Mouse (Mus musculus) forebrain, postnatal 0 days (tissue): ENCODE measurements around the gene Pck1. TPM values are rescaled to one million over a fixed set of nuclear protein-coding genes. Genes with fewer than 3 reads are reported as not detected.
A peak's percentile ranks its signal among the peaks of the same experiment; 100 is the strongest.

Experiments used
- ATAC-seq: fragments of 200-750 bp; cut with Nextera tagmentation; 2 replicates; pipeline ENCODE4 v1.8.0; 2017; ENCODE audit warnings: mild to moderate bottlenecking, moderate library complexity
- DNase-seq: peaks from one replicate; pipeline ENCODE4 v3.0.0-alpha.2; 2015
- H3K27ac ChIP-seq: fragments of 300-500 bp; sonication (generic); 2 replicates; pipeline ENCODE4 v1.5.1; 2014; ENCODE audit warnings: low read depth, mild to moderate bottlenecking, antibody characterized with exemption, low read length, moderate library complexity, mixed read lengths
- H3K27me3 ChIP-seq: fragments of 300-500 bp; sonication (generic); 2 replicates; pipeline ENCODE4 v1.6.1; 2014; ENCODE audit warnings: mild to moderate bottlenecking, low read length, mixed read lengths; ENCODE audit not compliant: insufficient read depth
- H3K36me3 ChIP-seq: fragments of 300-500 bp; sonication (generic); 2 replicates; pipeline ENCODE4 v1.6.1; 2014; ENCODE audit warnings: mild to moderate bottlenecking, moderate library complexity; ENCODE audit not compliant: insufficient read depth
- H3K4me1 ChIP-seq: fragments of 300-500 bp; sonication (generic); 2 replicates; pipeline ENCODE4 v1.6.1; 2014; ENCODE audit warnings: antibody characterized with exemption; ENCODE audit not compliant: insufficient read depth
- H3K4me2 ChIP-seq: fragments of 300-500 bp; sonication (generic); 2 replicates; pipeline ENCODE4 v1.6.1; 2014; ENCODE audit warnings: low read depth, mild to moderate bottlenecking, moderate library complexity
- H3K4me3 ChIP-seq: fragments of 300-500 bp; sonication (generic); 2 replicates; pipeline ENCODE4 v1.5.1; 2014; ENCODE audit warnings: low read depth, low read length, mixed read lengths
- H3K9ac ChIP-seq: fragments of 300-500 bp; sonication (generic); 2 replicates; pipeline ENCODE4 v1.6.1; 2014; ENCODE audit warnings: mild to moderate bottlenecking
- H3K9me3 ChIP-seq: fragments of 300-500 bp; sonication (generic); 2 replicates; pipeline ENCODE4 v1.6.1; 2016; ENCODE audit warnings: low read length
- CTCF ChIP-seq: sonication (generic); IDR thresholded peaks from 2 replicates; pipeline ENCODE4 v1.5.1; 2016; ENCODE audit warnings: antibody characterized with exemption, control low read depth, low read depth
- WGBS: fragments of 180-500 bp; shearing (Covaris S2); extraction: QIAGEN DNeasy Blood & Tissue Kit; methylation state at CpG from one replicate; pipeline ENCODE4 v1.1.7; 2014; 5-methylcytosine and 5-hydroxymethylcytosine counted together
- polyA plus RNA-seq: library from polyadenylated mRNA; unstranded; fragments of >200 nt; fragmentation: Nextera tagmentation; extraction: Ambion mirVana; gene quantifications from 2 replicates; pipeline ENCODE4 v1.2.1, GENCODE M21; 2015
- total RNA-seq: library from RNA; depleted of rRNA; stranded (reverse); fragments of >200 nt; gene quantifications from 2 replicates; pipeline ENCODE4 v1.2.3, GENCODE M21; 2014; rRNA removed

Pck1 gene
- total RNA-seq (not detected in 2 replicates), polyA plus RNA-seq (not detected in 2 replicates)

DNA sequence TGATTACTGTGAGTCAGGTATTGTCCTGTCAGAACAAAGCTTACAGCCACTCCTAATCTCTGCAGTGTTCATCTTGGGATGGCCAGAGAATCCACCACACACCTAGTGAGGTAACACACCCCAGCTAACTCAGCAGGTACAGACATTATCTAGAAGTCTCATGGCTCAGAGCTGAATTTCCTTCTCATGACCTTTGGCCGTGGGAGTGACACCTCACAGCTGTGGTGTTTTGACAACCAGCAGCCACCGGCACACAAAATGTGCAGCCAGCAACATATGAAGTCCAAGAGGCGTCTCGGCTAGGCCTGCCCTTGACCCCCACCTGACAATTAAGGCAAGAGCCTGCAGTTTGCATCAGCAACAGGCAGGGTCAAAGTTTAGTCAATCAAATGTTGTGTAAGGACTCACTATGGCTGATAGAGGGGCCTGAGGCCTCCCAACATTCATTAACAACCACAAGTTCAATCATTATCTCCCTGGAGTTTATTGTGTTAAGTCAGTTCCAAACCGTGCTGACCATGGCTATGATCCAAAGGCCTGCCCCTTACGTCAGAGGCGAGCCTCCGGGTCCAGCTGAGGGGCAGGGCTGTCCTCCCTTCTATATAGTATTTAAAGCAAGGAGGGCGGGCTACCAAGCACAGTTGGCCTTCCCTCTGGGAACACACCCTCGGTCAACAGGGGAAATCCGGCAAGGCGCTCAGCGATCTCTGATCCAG is at the start of gene Pck1:
Gene Pck1, plus strand, starts transcription at position 613 of the 716 bp plus-strand sequence.
- WGBS = 85% methylated on average over 13 of the region's 13 CpGs
- ATAC-seq = no peak

GRCm38 (mm10) chr2:173106409-173106808 is 46.4 kb upstream of the Pck1 start:
- Histone ChIP-seq H3K9ac (no peak overlapping the region), H3K4me1 (no peaks in the 10 kb centered on the region), H3K36me3 (no peaks in the 10 kb centered on the region), H3K4me2 (no peak overlapping the region), H3K27ac (no peak overlapping the region), H3K4me3 (no peak overlapping the region), H3K9me3 (no peaks in the 10 kb centered on the region), H3K27me3 (no peaks in the 10 kb centered on the region; the same call in 1 of the 2 replicates)
- ATAC-seq (no peak), DNase-seq (no peak)
- TF ChIP-seq CTCF = no peak
- WGBS = 82% methylated on average over 9 of the region's 9 CpGs

More for the DNA sequence above, at the start of gene Pck1:
- Histone ChIP-seq H3K27me3 (no peaks in the 10 kb centered on the region), H3K4me1 (no peaks in the 10 kb centered on the region), H3K36me3 (no peaks in the 10 kb centered on the region), H3K9ac (no peak within 1 kb of the TSS), H3K4me3 (no peak within 1 kb of the TSS), H3K9me3 (no peaks in the 10 kb centered on the region), H3K4me2 (no peak within 1 kb of the TSS), H3K27ac (no peak within 1 kb of the TSS)
- TF ChIP-seq CTCF = no peak
- DNase-seq = no peak

- H3K27ac ChIP-seq = no peak overlapping the region
- no peaks in the 10 kb centered on the region; the same call in 1 of the 2 replicates for H3K27me3 ChIP-seq
- no peak overlapping the region for H3K4me3 ChIP-seq
- no peaks in the 10 kb centered on the region for H3K9me3 ChIP-seq
- ATAC-seq (no peak), DNase-seq (peak; percentile 84)
- WGBS = 17% methylated on average over 14 of the region's 14 CpGs
- H3K36me3 ChIP-seq = no peaks in the 10 kb centered on the region
- no peak overlapping the region for H3K9ac ChIP-seq
- H3K4me1 ChIP-seq = no peaks in the 10 kb centered on the region
- no peak overlapping the region for H3K4me2 ChIP-seq
- TF ChIP-seq CTCF = peak; percentile 89
Measured at GRCm38 (mm10) chr2:173106889-173107785, 45.7 kb upstream of the Pck1 start.

DNA sequence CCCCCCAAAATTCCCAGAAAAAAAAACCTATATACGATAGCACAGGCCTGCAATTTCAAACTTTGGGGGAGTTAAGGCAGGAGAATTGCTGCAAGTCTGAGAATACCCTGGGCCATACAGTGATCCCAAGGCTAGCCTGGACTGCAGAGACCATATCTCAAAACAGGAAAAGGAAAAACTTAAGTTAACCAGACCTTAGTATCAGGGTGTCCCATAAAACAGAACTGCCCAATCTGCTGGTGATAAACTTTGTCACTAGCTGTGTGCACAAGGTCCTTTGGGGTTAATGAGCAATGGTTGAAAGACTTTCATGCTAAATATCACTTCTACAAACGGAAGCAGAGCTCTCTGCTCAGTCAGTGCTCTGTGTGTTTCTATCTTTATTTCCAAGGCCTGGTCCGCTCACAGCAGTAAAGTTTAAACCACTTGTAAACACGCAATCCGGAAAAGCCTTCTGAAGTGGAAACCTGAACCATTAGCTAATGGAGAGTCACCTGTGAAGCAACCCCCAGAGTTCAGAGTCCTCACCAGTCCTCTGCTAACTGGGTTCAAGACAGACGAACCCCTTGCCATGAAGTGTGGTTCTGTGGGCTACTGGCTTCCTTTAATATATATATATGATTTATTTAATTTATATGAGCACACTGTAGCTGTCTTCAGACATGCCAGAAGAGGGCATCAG is 44.2 kb upstream of the Pck1 start:
- H3K9me3 ChIP-seq = no peaks in the 10 kb centered on the region
- H3K27me3 ChIP-seq = no peaks in the 10 kb centered on the region; the same call in 1 of the 2 replicates
- 81% methylated on average over 6 of the region's 6 CpGs for WGBS
- DNase-seq = no peak
- no peak for TF ChIP-seq CTCF
- no peak for ATAC-seq
- H3K4me1 ChIP-seq = no peaks in the 10 kb centered on the region
- H3K36me3 ChIP-seq = no peaks in the 10 kb centered on the region
- no peak overlapping the region for H3K27ac ChIP-seq
- no peak overlapping the region for H3K4me3 ChIP-seq
- H3K9ac ChIP-seq = no peak overlapping the region
- H3K4me2 ChIP-seq = no peak overlapping the region

GRCm38 (mm10) chr2:173109510-173109909 is 43.3 kb upstream of the Pck1 start:
- DNase-seq (no peak), ATAC-seq (no peak)
- no peak for TF ChIP-seq CTCF
- Histone ChIP-seq H3K4me3 (no peak overlapping the region), H3K36me3 (no peaks in the 10 kb centered on the region), H3K4me1 (no peaks in the 10 kb centered on the region), H3K27me3 (no peaks in the 10 kb centered on the region; the same call in 1 of the 2 replicates), H3K4me2 (no peak overlapping the region), H3K27ac (no peak overlapping the region), H3K9me3 (no peaks in the 10 kb centered on the region), H3K9ac (no peak overlapping the region)
- WGBS = 92% methylated on average over 7 of the region's 7 CpGs

DNA sequence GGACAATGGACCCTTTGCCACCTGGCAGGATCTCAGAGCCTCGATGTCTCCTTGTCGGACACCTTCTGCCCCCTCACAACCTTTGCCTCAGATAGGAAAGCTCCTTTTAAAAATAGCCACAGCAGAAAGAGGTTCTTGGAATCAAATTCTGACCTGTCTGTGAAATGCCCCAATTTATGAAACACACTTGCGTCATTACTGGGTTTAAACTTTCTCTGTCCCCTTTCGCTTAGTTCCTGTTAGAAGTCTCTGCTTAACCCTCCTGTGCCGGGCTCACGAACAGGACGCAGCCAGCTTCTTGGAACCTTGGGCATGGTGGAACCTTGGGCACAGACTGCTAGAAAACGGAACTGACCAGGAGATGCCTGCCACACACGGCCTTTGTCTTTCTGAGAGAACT is 42.3 kb upstream of the Pck1 start:
- Histone ChIP-seq H3K27ac (no peak overlapping the region), H3K9me3 (no peaks in the 10 kb centered on the region), H3K4me3 (no peak overlapping the region), H3K27me3 (no peaks in the 10 kb centered on the region; the same call in 1 of the 2 replicates), H3K4me1 (no peaks in the 10 kb centered on the region), H3K36me3 (no peaks in the 10 kb centered on the region), H3K9ac (no peak overlapping the region), H3K4me2 (no peak overlapping the region)
- TF ChIP-seq CTCF = no peak
- WGBS = 91% methylated on average over 9 of the region's 9 CpGs
- ATAC-seq (no peak), DNase-seq (no peak)
